Mouse (Mus musculus) ovary, postnatal 14 days (tissue): ENCODE measurements around the gene Dio3.

Experiments
- DNase-seq: peaks from one replicate; pipeline ENCODE4 v3.0.0; 2022; ENCODE audit warnings: low spot score

Dio3 gene

GRCm38 (mm10) chr12:110278853-110279252 lies at the start of gene Dio3:
TSS of gene Dio3 (plus strand) at chr12:110279068.
- peak; percentile 27 for DNase-seq

GRCm38 (mm10) chr12:110230296-110230695 lies 48.6 kb upstream of the Dio3 start:
- no peak for DNase-seq

DNA sequence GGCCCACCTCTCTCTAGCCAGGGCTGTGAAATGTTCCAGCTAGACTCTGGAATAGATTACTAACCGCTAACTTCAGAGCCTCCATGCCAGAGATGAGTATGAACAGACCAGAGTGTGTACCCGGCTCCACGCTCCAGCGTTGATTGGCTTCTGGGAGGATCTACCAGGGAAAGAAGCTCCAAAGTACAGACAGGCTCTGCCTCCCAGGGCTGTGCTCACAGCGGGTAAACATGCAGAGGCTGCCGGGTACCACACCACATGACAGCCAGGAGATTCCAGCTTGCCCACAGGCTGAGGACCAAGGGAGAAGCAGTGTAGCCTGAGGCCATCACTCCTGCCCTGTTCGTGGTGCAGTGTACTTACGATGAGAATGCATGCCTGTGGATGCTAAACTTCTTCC lies 48.1 kb upstream of the Dio3 start:
- DNase-seq, result no peak

GRCm38 (mm10) chr12:110231709-110232600 lies 46.9 kb upstream of the Dio3 start:
- DNase-seq, result no peak

GRCm38 (mm10) chr12:110235908-110236307 lies 43.0 kb upstream of the Dio3 start:
- DNase-seq, result no peak

- no peak for DNase-seq
These were observed 41.8 kb upstream of the Dio3 start for GRCm38 (mm10) chr12:110237046-110237445.

DNA sequence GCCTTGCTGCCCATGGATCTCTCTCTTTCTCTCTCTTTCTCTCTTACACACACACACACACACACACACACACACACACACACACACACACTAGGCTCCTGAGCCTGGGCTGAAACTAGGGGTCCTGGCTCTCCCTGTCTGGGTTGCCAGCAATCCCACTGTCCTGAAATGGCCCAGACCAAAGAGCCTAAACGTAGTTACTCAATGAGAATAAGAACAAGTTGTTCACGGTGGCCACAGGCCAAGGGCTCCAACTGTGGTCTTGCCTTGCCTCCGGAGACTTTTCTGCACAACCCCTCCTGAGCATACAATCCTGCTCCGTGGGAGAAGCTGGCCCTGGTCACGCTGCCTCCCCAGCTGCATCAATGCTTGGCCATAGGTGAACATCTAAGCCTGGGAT lies 39.5 kb upstream of the Dio3 start:
- no peak for DNase-seq

DNA sequence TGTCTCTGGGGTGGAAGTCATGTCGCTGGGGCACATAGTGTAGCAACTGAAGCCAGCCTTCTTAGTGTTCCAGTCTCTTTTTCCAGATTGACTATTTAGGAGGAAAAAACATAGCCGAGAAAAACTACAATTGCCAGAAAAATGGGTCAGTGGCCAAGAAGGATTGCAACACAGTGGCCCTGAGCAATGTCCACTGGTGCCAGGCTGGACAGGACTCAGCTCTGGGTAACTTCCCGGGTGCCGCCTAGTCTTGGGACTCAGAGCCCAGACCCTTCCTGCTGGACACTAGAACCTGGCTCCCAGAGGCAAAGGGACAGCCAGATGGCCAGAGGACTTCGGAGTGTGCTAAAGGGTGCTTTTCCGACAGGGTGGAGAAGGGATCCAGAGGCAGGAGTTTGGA lies 34.3 kb upstream of the Dio3 start:
- DNase-seq, result no peak

DNA sequence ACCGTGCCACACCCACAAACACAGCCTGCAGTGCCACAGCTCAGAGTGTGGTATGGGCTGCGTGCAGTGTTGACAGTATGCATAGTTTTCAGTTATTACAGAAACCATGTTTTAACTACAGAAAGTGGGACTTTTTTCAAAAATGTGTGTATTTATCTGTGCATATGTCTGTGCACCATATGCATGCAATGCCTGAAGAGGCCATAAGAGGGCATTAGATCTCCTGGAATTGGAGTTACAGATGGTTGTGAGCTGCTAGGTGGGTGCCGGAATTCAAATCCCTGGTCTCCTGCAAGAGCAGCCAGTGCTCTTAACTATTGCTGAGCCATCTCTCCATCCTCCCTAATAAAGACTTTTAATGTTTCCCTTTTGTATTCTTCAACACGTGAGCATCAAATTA lies 33.4 kb upstream of the Dio3 start:
- DNase-seq, result no peak

GRCm38 (mm10) chr12:110252163-110252575 lies 26.7 kb upstream of the Dio3 start:
- no peak for DNase-seq

DNA sequence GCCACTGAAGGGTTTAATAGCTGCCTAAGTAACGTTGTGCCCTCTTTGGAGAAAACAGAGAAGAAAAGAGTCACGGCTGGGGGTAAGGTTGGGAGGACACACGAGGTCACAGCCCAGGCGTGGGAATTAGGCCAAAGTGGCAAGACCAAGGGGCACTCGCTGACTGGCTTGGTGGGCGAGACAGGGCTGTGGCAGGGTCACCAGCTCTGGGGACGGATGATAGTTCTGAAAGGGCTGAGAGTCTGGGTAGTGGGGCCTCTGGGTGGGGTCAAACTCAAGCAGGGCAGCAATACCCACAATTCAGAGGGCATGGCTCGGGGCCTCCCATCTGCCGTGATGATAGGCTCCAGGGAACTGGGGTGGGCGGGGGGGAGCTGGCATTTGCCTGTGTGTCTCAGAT lies 23.1 kb upstream of the Dio3 start:
- DNase-seq, result no peak

DNA sequence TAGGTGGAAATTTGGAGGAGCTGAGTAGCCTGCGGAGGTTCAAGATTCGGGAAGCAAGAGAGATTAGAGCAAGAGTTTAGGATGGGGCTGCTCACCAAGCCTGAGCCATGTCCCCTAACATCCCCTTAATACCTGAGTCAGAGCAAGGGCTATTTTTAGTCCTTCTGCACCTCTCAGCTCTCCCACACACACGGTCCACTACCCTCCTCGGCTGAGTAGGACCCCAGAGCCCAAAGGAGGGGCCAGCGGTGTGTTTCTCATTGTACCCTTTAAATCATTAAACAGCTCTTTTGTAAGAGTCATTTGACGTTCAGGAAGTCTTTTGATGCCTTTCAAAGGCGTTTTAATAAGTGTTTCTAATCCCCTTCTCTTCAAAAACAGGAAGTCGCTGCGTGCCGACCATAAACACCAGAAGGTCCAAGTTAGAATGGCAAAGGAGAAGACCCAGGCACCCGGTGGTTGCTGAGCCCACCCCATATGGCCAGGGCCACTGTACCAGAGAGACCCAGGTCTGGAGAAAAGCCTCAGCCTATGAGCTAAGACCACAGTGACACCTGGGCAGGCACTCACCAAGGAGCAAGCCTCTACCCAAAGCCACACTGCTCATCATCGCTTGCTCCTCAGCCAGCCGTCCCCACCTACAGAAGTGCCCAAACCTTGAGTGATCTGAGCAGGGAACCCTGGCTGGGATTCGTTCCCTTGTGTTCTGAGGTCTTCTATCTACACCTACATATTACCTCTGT lies 22.2 kb upstream of the Dio3 start:
- DNase-seq, result no peak

DNA sequence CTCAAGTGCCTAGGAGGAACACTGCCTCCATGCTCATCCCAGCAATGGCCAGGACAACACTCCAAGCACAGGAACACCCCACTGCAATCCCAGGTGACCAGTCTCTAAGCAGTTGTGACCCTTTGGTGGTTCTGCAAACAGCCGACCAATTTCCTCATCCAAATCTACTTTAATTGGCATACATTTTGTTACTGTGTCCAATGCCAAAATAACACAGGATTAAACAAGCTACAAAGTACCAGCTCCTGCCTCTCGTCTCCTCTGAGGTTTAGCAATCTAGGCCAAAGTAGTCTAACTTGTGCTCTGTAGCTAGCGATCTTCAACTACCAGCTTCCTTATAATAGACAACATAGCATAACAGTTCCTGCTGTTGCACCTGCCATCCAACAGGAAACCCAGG lies 10.6 kb upstream of the Dio3 start:
- DNase-seq, result no peak

DNA sequence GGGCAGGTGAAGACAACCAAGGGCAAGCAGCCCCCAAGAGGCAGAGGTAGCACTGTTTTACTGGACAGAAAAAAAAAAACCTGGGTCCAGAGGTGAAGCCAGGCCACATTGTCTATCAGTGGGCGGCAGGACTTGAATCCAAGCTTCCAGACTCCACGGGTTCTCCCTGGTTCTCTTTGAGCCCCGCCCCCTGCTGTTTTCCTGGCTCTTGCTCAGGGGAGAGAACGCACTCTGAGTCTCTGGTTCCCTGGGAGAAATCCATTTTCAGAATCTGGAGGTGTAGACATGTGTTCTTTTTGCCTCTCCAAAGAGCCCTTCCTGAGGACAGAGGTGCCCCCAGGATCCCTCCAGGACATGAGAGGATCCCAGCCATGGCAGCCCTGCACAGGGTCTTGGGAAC lies 9.2 kb upstream of the Dio3 start:
- no peak for DNase-seq

GRCm38 (mm10) chr12:110276034-110276433 lies 2.8 kb upstream of the Dio3 start:
- DNase-seq, result no peak

GRCm38 (mm10) chr12:110277259-110277964 lies 1.5 kb upstream of the Dio3 start:
- DNase-seq, result no peak

GRCm38 (mm10) chr12:110277965-110278307 lies 932 bp upstream of the Dio3 start:
- no peak for DNase-seq

- DNase-seq, result no peak
These were observed 1.5 kb downstream of the Dio3 start for GRCm38 (mm10) chr12:110280373-110280772.

- DNase-seq, result no peak
These were observed 4.9 kb downstream of the Dio3 start for GRCm38 (mm10) chr12:110283792-110284191.

DNA sequence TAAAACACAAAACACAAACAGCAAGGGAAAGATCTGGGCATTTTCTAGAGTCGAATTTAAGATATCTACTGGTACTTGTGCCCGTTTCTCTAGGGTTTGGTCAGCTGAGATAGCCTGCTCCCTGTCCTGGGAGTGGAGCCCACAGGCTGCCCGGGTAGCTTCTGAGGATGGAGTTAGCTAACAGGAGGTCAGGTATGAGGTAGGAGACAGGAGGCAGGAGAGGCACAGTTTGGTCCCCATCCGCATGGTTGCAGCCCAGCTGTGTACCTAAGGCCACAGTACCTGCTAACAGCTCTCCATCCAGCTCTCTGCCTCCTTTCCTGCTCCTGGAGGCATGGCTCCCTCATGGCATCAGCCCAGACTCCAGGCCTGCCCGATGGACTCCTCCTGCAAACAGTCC lies 13.9 kb downstream of the Dio3 start:
- DNase-seq, result no peak

DNA sequence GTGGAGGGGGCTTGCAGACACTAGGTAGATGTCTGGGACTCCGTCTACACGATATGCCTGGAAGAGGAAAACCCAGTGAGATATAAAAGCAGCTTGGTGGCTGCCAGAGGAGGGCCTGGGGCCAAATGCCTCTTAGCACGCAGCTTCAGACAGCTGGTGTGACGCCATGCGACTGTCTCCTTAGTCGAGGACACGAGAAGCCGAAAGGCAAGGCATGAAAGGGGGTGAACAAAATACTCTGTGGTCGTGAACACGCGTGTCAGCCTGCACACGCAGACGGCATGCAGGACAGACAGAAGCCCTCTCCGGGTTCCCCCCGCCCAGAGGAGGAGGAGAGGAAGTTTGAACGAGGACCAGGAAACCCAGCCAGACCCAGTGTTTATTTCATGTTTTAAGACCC lies 16.0 kb downstream of the Dio3 start:
- DNase-seq, result no peak

DNA sequence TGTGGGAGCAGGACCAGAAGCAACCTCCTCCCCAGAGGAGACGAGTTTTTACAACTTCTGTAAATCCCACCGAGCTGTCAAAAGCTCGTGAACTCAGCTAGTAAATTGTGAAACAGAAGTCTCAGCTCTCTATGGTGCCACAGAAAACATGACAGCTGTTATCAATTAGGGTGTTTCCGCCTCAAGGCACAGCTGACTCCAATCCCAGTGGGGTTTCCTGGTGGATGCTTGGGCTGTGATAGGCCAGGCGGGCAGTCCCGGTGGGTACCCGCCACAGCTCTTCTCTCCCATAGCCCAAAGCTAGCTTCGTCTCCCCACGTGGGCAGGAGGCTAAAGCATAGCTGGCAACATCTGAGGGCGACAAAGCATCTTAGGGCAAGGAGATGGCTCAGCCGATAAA lies 19.8 kb downstream of the Dio3 start:
- DNase-seq, result no peak

- no peak for DNase-seq
These were observed 40.8 kb downstream of the Dio3 start for GRCm38 (mm10) chr12:110319696-110320095.
